Mouse (Mus musculus) 3134 (cell line): ENCODE data around the gene Srgap1.
A peak's percentile ranks its signal among the peaks of the same experiment; 100 is the strongest.
"Not testable (repeated sequence)": the region's sequence is repeated elsewhere in the genome, so short reads cannot be mapped to it uniquely, and the experiment has no call there.

Experiments
- DNase-seq: peaks from one replicate; pipeline ENCODE4 v3.0.0-alpha.2; 2011; ENCODE audit warnings: low spot score; ENCODE audit not compliant: insufficient read length; ENCODE audit errors: extremely low read depth

Srgap1 gene

GRCm38 (mm10) chr10:121767295-121767694 is 279.8 kb downstream of the Srgap1 start:
- not testable (repeated sequence) for DNase-seq

DNA sequence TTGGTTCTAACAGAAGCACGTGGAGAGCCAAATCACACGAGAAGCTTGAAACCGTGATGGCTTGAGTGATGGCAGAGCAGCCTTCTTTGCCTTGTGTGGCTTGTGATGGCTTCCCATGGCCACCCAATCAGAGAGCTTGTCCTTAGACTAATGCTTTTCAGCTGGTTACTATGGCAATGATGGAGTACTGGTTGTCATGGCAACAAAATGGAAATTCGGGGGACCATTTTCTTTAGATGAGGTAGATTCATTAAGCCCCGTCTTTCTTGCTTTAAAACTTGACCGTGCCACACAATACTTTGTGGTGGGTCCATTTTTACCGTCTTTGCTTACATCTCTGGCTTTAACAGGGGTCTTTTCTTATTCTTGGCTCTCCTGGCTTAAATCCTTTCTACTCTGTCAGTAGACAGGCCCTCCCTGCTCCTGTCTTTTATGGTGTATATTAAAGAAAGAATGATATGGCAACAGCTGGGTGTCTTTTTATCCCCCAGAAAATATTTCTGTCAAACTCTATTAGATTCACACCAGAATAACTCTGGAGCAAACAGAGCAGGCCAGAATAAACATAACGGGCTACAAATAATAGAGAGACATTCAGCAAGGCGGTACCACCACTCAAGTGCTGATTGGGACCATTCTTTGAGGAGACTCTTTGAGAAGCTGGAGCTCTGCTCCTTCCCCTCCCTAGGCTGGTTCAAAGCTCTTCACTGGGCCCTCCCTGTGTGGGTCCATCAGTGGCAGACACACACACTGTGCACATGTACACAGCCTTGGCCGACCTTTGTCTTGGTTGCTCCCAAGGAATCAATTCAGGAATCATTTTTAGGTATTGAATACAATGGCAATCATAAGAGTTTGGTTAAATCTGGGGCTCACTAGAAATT is 281.7 kb downstream of the Srgap1 start:
- DNase-seq = no peak

GRCm38 (mm10) chr10:121764469-121765173 is 282.5 kb downstream of the Srgap1 start:
- DNase-seq = no peak

DNA sequence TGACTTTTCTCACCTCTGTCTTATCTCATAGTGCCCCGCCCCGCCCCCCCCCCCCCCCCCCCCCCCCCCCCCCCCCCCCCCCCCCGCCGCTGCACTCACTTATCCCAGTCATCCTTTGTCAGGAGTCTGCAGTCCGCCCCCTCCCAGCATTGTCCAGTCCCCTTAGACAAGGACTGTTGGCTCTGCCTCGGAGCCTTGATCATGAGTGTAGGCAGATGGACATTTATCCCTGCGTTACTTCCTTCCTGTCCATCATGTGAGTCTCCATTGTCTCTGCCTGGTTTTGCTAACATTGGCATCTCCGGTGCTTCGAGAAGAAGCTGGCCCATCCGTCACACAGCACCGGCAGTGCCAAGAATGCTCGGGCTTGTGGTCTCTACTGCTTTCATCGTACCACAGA is 283.9 kb downstream of the Srgap1 start:
- no peak for DNase-seq

GRCm38 (mm10) chr10:121762141-121762540 is 285.0 kb downstream of the Srgap1 start:
- no peak for DNase-seq

DNA sequence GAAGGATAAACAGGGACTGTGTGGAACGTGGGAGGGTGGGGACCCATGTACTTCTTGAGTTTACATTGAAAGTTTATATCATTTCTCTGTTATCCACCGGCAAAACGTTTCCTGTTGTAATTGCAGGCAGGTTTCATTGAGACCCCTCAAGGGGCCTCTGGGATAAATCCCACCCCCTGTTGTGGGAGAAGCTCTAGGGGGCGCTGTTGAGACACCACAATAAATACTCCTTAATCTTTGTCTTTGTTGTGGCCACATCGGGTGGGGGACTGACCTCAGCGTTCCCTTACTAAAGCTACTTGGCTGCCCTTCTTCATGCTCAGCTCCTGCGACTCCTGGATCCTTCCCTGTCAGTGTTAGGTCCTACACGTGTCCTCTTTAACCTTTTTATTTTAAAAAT is 288.0 kb downstream of the Srgap1 start:
- no peak for DNase-seq

GRCm38 (mm10) chr10:121756677-121757076 is 290.4 kb downstream of the Srgap1 start:
- DNase-seq = no peak

- DNase-seq = no peak
Measured at GRCm38 (mm10) chr10:121755822-121756221, 291.3 kb downstream of the Srgap1 start.

GRCm38 (mm10) chr10:121754237-121754636 is 292.9 kb downstream of the Srgap1 start:
- DNase-seq = no peak

- DNase-seq = no peak
Measured at GRCm38 (mm10) chr10:121750175-121750574, 296.9 kb downstream of the Srgap1 start.

DNA sequence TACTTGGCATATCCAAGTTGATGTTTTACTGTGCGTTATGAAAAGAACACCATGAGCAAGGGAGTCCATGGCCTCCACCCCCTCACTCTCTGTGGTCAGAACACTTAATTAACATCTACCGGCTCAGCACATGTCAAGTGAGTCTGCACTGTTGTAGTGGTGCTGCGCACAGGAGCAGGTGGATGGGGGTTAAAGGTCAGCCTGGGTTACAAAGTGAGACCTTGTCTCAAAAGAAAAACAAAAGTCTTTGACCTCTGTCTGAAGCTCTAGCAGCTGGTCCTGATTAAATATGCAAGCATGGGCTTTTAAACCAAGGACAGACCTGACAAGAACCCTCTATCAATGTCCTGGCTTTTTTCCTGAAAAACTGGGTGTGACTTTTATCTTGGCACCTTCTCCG is 304.8 kb downstream of the Srgap1 start:
- DNase-seq = no peak

- DNase-seq = peak; percentile 86
Measured at GRCm38 (mm10) chr10:121739548-121740505, 307.3 kb downstream of the Srgap1 start, which contains the start of gene BC048403. BC048403 (plus strand) TSS chr10:121739937.

GRCm38 (mm10) chr10:121737256-121737655 is 309.9 kb downstream of the Srgap1 start:
- no peak for DNase-seq

- DNase-seq = no peak
Measured at GRCm38 (mm10) chr10:121732542-121732941, 314.6 kb downstream of the Srgap1 start.

- no peak for DNase-seq
Measured at GRCm38 (mm10) chr10:121731048-121731725, 315.9 kb downstream of the Srgap1 start.
